Mouse (Mus musculus) olfactory bulb, adult 2 months (tissue): Measurements from ENCODE around the gene Fga.

Experiments
- CTCF ChIP-seq: fragments of 200-500 bp; IDR thresholded peaks from 2 replicates; pipeline ENCODE4 v1.5.1; 2012; ENCODE audit warnings: low read depth, mild to moderate bottlenecking, low read length, moderate library complexity; ENCODE audit not compliant: insufficient read depth
- POLR2A ChIP-seq: fragments of 200-500 bp; IDR thresholded peaks from 2 replicates; pipeline ENCODE4 v1.6.1; 2012; ENCODE audit warnings: mild to moderate bottlenecking, low read depth, low read length, moderate library complexity; ENCODE audit not compliant: insufficient read depth

DNA sequence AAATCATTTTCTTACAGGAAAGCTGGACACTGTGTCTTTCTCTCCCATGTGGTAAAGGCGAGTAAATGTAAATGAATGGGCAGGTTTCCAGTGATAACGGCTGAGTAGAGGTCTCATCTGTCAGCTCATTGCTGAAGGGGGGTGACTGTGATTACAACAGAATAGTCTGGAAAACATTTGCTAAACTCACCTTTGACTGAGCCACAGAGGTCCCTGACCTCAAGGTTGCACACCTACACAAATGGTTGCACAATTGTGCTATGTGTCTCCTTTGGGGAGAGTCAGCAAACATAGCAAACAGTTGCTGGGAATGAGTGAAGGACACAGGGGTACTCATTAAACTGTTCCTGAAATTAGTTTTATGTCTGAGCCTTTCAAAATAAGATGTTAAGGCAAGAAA, 13.0 kb downstream of the Fga start:
- TF ChIP-seq CTCF (no peak), POLR2A (no peak)
